Mouse (Mus musculus) megakaryocyte, embryonic 14.5 days (primary cell): Measurements from ENCODE around the gene Rtn4rl2.

Experiments
- FLI1 ChIP-seq: IDR thresholded peaks from 2 replicates; pipeline ENCODE4 v1.6.1; 2012; ENCODE audit warnings: low read length, inconsistent platforms, mixed read lengths
- GATA1 ChIP-seq: IDR thresholded peaks from 3 replicates; pipeline ENCODE4 v1.6.1; 2012; ENCODE audit warnings: mixed read lengths, low read length, inconsistent platforms, borderline replicate concordance

DNA sequence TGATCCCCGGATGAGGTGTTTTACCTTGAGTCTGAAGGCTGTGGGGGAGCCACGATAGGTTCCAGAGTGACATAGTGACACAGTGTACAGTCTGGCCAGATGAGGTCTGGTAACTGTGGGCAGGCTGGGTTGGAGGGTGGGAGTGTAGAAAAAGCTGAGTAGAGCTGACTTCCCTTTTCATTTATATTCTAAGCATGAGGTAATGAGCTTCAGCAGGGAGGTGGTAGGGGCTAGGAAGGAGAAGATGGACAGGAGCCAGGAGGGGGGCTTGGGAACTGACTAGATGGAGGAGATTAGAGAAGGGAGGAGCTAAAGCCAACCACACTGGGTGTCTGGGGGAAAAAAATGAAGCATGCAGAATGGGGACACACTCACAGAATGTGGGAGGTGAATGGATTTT lies 17.5 kb downstream of the Rtn4rl2 start:
- no peak for TF ChIP-seq FLI1
- TF ChIP-seq GATA1: no peak
